Mouse (Mus musculus): Measurements from ENCODE around the gene Vmn2r81.
"Not testable (repeated sequence)": the region's sequence is repeated elsewhere in the genome, so short reads cannot be mapped to it uniquely, and the experiment has no call there.

Vmn2r81 gene

DNA sequence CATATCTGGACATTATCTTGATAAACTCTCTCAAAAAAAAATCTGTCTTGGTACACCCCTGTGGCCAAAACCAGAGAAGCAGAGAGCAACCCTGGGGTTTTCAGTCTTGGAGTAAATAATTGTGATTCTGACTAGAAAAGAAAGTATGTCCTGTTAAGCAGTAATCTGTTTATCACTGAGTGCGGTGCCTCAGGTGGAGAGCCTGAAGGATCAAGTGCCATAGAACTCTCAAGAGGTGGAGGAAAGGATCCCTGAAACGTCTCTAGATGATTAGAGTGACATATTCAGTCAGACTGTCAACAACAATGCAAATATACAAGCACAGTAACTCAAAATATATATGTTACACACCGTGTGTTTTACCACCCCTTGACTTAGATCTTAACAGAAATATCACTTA is at the start of gene Vmn2r81:
Gene Vmn2r81 (plus strand): TSS at position 301 of the 400 bp plus-strand sequence.
- not testable (repeated sequence) for DNase-seq (ENCODE audit: low spot score)

DNA sequence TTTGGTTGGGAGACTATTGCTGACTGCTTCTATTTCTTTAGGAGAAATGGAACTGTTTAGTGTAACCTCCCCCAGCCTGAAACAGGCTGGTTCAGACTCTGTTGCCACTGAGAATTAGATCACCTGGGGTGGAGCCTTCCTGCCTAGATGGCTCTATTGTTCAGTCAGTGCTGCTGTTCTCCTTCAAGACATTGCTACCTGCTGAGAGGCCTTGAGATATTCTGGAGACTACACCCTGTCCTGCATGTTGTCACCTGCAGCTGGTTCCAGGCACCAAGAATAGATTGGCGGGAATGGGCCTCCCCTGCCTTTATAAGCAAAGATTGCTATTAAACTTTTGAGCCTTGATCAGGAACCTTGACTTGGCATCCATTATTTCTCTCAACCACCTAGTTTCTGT is 47.5 kb upstream of the Vmn2r81 start:
- not testable (repeated sequence) for DNase-seq (ENCODE audit: low spot score)

DNA sequence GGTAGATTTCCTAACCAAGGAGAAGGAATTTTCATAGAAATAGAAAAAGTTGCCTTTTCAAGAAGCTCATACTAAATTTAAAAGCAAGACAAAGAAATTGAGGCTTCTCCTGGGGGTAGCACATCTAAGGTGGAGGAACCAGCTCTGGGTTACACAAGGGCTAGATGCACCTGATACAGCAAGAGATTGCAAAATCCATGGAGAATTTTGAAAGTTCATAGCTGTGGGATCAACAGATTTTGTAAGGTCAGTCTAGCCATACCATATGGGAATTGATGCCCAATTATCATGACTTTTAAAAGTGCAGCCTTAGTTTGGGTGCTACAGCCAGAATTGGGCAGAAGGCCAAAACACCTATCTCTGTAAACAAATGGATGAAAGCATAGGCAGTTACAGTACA is 27.1 kb upstream of the Vmn2r81 start:
- DNase-seq (ENCODE audit: low spot score) = no peak

DNA sequence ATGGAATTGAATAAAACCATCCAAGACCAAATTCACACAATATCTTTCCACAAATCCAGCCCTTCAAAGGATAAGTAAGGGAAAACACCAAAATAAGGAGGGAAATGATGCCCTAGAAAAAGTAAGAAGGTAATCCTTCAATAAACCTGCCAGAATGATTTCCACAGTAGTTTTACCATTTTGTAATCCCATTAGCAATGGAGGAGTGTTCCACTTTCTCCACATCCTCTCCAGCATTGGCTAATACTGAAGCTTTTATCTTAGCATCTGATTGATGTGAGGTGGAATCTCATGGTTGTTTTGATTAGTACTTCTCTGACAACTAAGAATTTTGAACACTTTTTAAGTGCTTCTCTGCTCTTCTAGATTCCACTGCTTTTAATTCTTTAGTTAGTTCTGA is 25.9 kb upstream of the Vmn2r81 start:
- no peak for DNase-seq (ENCODE audit: low spot score)

DNA sequence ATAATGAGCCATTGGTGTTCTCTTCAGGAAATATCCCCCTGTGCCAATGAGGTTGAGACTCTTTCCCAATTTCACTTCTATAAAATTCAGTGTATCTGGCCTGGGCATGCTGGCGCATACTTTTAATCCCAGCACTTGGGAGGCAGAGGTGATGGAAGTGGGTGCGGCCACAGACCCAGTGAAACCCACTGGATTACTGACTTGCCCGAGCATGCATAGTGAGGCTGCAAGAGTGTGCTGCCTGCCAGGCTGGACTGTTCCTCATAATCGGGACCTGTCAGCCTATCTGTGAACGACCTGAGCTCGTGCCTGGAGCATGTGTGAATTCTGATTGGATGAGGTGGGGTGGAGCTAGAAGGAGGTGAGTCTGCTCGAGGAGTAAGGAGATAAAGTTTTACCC is 25.3 kb upstream of the Vmn2r81 start:
- DNase-seq (ENCODE audit: low spot score) = no peak

DNA sequence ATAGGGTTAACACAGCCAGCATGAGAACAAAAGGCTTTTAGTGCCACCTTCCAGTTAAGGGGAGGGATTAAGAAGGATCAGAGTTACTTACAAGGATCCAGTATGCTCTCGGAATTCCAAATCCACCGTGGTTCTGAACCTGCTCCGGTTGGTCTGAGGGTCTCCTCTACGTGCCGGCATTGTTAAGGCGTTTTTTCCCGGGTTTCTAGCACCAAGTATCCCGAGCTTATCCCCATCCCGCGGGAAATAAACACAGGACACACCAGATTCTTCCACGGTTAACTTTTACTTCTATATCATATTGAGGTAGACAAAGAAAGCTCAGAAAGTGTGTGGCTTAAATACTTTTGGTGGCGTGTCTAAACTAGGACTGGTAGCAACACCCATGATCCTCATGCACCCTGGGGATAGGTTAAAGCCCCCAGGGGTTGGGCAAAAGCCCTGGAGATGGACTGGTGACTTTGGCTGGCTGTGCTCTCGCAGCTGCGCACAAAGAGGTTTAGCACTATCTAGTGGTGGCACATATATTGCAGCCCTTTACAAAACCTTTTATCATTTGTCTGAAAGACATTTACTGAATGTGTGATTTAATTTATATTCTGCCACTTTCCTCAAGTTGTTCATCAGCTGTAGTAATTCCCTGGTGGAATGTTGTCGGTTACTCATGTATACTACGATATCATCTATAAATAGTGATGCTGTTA is 74.7 kb downstream of the Vmn2r81 start:
- DNase-seq (ENCODE audit: low spot score) = not testable (repeated sequence)

DNA sequence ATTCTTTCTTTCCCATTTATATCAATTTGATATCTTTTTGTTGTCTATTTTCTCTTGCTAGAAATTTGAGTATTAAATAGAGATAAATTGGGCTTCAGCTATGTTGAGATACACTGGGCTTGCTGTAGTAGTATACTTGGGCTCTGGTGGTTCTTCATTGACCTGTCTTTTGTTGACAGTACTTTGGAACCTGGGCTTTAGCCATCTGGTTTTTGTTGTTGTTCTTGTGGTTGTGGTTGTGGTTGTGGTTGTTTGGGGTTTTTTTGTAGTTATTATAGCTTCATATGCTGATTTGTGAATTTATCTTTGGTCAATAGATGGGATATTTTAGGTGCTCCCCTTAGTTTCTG is 75.2 kb downstream of the Vmn2r81 start:
- no peak for DNase-seq (ENCODE audit: low spot score)

All from ovary, postnatal 10 days (tissue).